Comparison of ENCODE assay signal across 8 mouse cellular contexts in genomic region chr17:33890533-33891059, GRCm38 (mm10). TPM values are rescaled to one million over a fixed set of nuclear protein-coding genes. Genes with fewer than 3 reads are reported as not detected.
DNase-seq lines count a peak whose midpoint lies in the region; ATAC-seq and TF ChIP-seq lines count a peak whose summit lies in the region.

Kifc1 (minus strand) TSS chr17:33890661.

- H3K4me1 ChIP-seq in forebrain, embryonic 10.5 days = peaks cover 21% of the 10 kb centered on the region
- peaks cover 16% of the 10 kb centered on the region for H3K4me1 ChIP-seq in heart, embryonic 15.5 days (replicated peaks)
- H3K4me1 ChIP-seq in liver, embryonic 14.5 days (replicated peaks; ENCODE audit: control insufficient read depth in 2 of 2, insufficient read depth in 2 of 2, low read length in 1 of 2) = peaks cover 10 to 15% of the 10 kb centered on the region in 2 experiments
- H3K4me1 ChIP-seq in neural tube, embryonic 11.5 days (ENCODE audit: control insufficient read depth, insufficient read depth, low read length) = peaks cover 9% of the 10 kb centered on the region
- H3K4me1 ChIP-seq in stomach, postnatal 0 days (replicated peaks; ENCODE audit: control insufficient read depth, insufficient read depth) = no peaks in the 10 kb centered on the region

- peak within 1 kb of the TSS; percentile 72 for H3K4me2 ChIP-seq in heart, embryonic 15.5 days
- H3K4me2 ChIP-seq in liver, embryonic 14.5 days (ENCODE audit: low read depth) = peak within 1 kb of the TSS; percentile 91
- H3K4me2 ChIP-seq in neural tube, embryonic 11.5 days (ENCODE audit: low read depth) = peak within 1 kb of the TSS; percentile 55
- peak within 1 kb of the TSS; percentile 69 for H3K4me2 ChIP-seq in stomach, postnatal 0 days (replicated peaks; ENCODE audit: low read depth)

- peak within 1 kb of the TSS; percentile 66 for H3K9ac ChIP-seq in heart, embryonic 15.5 days
- H3K9ac ChIP-seq in liver, embryonic 14.5 days (replicated peaks) = peak within 1 kb of the TSS; percentile 95
- peak within 1 kb of the TSS; percentile 61 for H3K9ac ChIP-seq in neural tube, embryonic 11.5 days (ENCODE audit: low read length)
- H3K9ac ChIP-seq in stomach, postnatal 0 days (ENCODE audit: low read length) = peak within 1 kb of the TSS; percentile 55

- peak within 1 kb of the TSS; percentile 67 for H3K4me3 ChIP-seq in forebrain, embryonic 10.5 days
- H3K4me3 ChIP-seq in heart, embryonic 15.5 days = peak within 1 kb of the TSS; percentile 72
- H3K4me3 ChIP-seq in liver, embryonic 14.5 days (ENCODE audit: insufficient read depth in 1 of 2, low read depth in 2 of 2, low read length in 2 of 2) = peak within 1 kb of the TSS; percentile 83 to 85
- peak within 1 kb of the TSS; percentile 64 for H3K4me3 ChIP-seq in neural tube, embryonic 11.5 days (ENCODE audit: low read depth, low read length)
- peak within 1 kb of the TSS; percentile 57 for H3K4me3 ChIP-seq in stomach, postnatal 0 days (ENCODE audit: low read depth, low read length)

- H3K27ac ChIP-seq in forebrain, embryonic 10.5 days = peak within 1 kb of the TSS; percentile 93
- peak within 1 kb of the TSS; percentile 58 for H3K27ac ChIP-seq in heart, embryonic 15.5 days
- H3K27ac ChIP-seq in liver, embryonic 14.5 days = peak within 1 kb of the TSS; percentile 69
- H3K27ac ChIP-seq in neural tube, embryonic 11.5 days (ENCODE audit: low read depth, low read length) = 0 out of 2 replicates have a peak within 1 kb of the TSS, but pooled peaks have one; percentile 20
- H3K27ac ChIP-seq in stomach, postnatal 0 days (replicated peaks) = no peak within 1 kb of the TSS

- no peaks in the 10 kb centered on the region for H3K9me3 ChIP-seq in forebrain, embryonic 10.5 days
- no peaks in the 10 kb centered on the region for H3K9me3 ChIP-seq in heart, embryonic 15.5 days (replicated peaks)
- H3K9me3 ChIP-seq in liver, embryonic 14.5 days (ENCODE audit: control insufficient read depth, low read length) = no peaks in the 10 kb centered on the region
- H3K9me3 ChIP-seq in neural tube, embryonic 11.5 days (ENCODE audit: control insufficient read depth, low read length) = no peaks in the 10 kb centered on the region
- H3K9me3 ChIP-seq in stomach, postnatal 0 days (ENCODE audit: control insufficient read depth, low read length) = no peaks in the 10 kb centered on the region

- under 1% methylated on average over 49 of the region's 49 CpGs for WGBS in forebrain, embryonic 10.5 days
- under 1% methylated on average over 49 of the region's 49 CpGs for WGBS in heart, embryonic 15.5 days
- under 1% methylated on average over 49 of the region's 49 CpGs for WGBS in liver, embryonic 14.5 days (ENCODE audit: insufficient replicate concordance)
- WGBS in neural tube, embryonic 11.5 days = under 1% methylated on average over 48 of the region's 49 CpGs
- WGBS in stomach, postnatal 0 days = 1% methylated on average over 37 of the region's 49 CpGs

- DNase-seq in CD8-positive naive resting alpha-beta T cell, adult 2 months (ENCODE audit: low read depth in 2 of 2, low spot score in 2 of 2) = peak; percentile 99 to 100
- peak; percentile 99 for DNase-seq in c-Kit-positive CD71-negative TER-119-negative erythroid progenitor cells, embryonic 14.5 days (ENCODE audit: low read depth)
- peak; percentile 100 for DNase-seq in forebrain, embryonic 10.5 days (ENCODE audit: extremely low spot score, low spot score)
- peak; percentile 98 to 100 for DNase-seq in kidney, postnatal 25 days
- DNase-seq in liver, embryonic 14.5 days (ENCODE audit: low read depth in 3 of 3, low spot score in 3 of 3) = peak; percentile 98 to 99 (median 99)
- DNase-seq in neural tube, embryonic 11.5 days (ENCODE audit: low spot score) = peak; percentile 100
- peak; percentile 99 for DNase-seq in stomach, postnatal 0 days (ENCODE audit: low spot score)

- H3K27me3 ChIP-seq in forebrain, embryonic 10.5 days (ENCODE audit: poor library complexity, severe bottlenecking) = no peaks in the 10 kb centered on the region
- no peaks in the 10 kb centered on the region for H3K27me3 ChIP-seq in heart, embryonic 15.5 days
- no peaks in the 10 kb centered on the region for H3K27me3 ChIP-seq in liver, embryonic 14.5 days (ENCODE audit: control insufficient read depth, insufficient read depth, low read length)
- H3K27me3 ChIP-seq in neural tube, embryonic 11.5 days (ENCODE audit: control insufficient read depth, insufficient read depth, low read length) = no peaks in the 10 kb centered on the region
- no peaks in the 10 kb centered on the region for H3K27me3 ChIP-seq in stomach, postnatal 0 days (ENCODE audit: control insufficient read depth, insufficient read depth, low read length)

- TF ChIP-seq CTCF in liver, embryonic 14.5 days (IDR thresholded peaks at IDR 0.05; ENCODE audit: low read depth) = peak; percentile 100
- TF ChIP-seq CTCF in stomach, postnatal 0 days (IDR thresholded peaks at IDR 0.05; ENCODE audit: low read depth) = peak; percentile 100

- TF ChIP-seq EP300 in liver, embryonic 14.5 days (IDR thresholded peaks at IDR 0.05; ENCODE audit: low read depth) = no peak; the same call in 1 of the 2 replicates
- no peak for TF ChIP-seq EP300 in stomach, postnatal 0 days (optimal IDR thresholded peaks at IDR 0.05)

- peak; percentile 99 for ATAC-seq in heart, embryonic 15.5 days (replicated peaks; ENCODE audit: insufficient number of reproducible peaks, insufficient read depth, low FRiP score, low read depth)
- ATAC-seq in liver, embryonic 14.5 days (ENCODE audit: insufficient read depth) = peak; percentile 96
- ATAC-seq in neural tube, embryonic 11.5 days (ENCODE audit: insufficient read depth, low FRiP score, low TSS enrichment) = peak; percentile 97
- peak; percentile 99 for ATAC-seq in stomach, postnatal 0 days (ENCODE audit: low FRiP score, low TSS enrichment)

- peaks cover 15% of the 10 kb centered on the region for H3K36me3 ChIP-seq in forebrain, embryonic 10.5 days (replicated peaks)
- peaks cover 4% of the 10 kb centered on the region; the same call in 1 of the 2 replicates for H3K36me3 ChIP-seq in heart, embryonic 15.5 days
- peaks cover 14% of the 10 kb centered on the region for H3K36me3 ChIP-seq in liver, embryonic 14.5 days (replicated peaks; ENCODE audit: control insufficient read depth, insufficient read depth, low read depth)
- peaks cover 6% of the 10 kb centered on the region; the same call in 1 of the 2 replicates for H3K36me3 ChIP-seq in neural tube, embryonic 11.5 days (ENCODE audit: control insufficient read depth, insufficient read depth, low read length)
- H3K36me3 ChIP-seq in stomach, postnatal 0 days (ENCODE audit: control insufficient read depth, insufficient read depth, low read length) = no peaks in the 10 kb centered on the region

RNA-seq across cellular contexts. Expression of gene Kifc1, which starts in this region (rescaled TPM):
- polyA plus RNA-seq in forebrain, embryonic 10.5 days (2016; fragmentation: Nextera tagmentation; extraction: Ambion mirVana) = 6.6 and 8.1 TPM in 2 replicates
- 5.3 and 7.3 TPM in 2 replicates for polyA plus RNA-seq in heart, embryonic 15.5 days (2015; fragmentation: Nextera tagmentation; extraction: Ambion mirVana)
- 37.2 and 40.8 TPM in 2 replicates for polyA plus RNA-seq in liver, embryonic 14.5 days (2012; rRNA removed)
- polyA plus RNA-seq in liver, embryonic 14.5 days (2014; fragmentation: Nextera tagmentation; extraction: Ambion mirVana) = 7.2 and 7.9 TPM in 2 replicates
- 8.4 and 11.0 TPM in 2 replicates for polyA plus RNA-seq in neural tube, embryonic 11.5 days (2014; fragmentation: Nextera tagmentation; extraction: Ambion mirVana)
- 1.3 and 1.7 TPM in 2 replicates for polyA plus RNA-seq in stomach, postnatal 0 days (2015; fragmentation: Nextera tagmentation; extraction: Ambion mirVana)
